Mouse (Mus musculus) liver, embryonic 15.5 days (tissue): ENCODE data around the gene Setd6. TPM values are rescaled to one million over a fixed set of nuclear protein-coding genes. Genes with fewer than 3 reads are reported as not detected.

Source experiments
- ATAC-seq: fragments of 200-750 bp; cut with Nextera tagmentation; 2 replicates; pipeline ENCODE4 v1.8.0; 2017; ENCODE audit warnings: moderate number of reproducible peaks, mild to moderate bottlenecking, moderate library complexity; ENCODE audit not compliant: insufficient read depth
- H3K27ac ChIP-seq: fragments of 300-500 bp; sonication (generic); replicated peaks from 2 replicates; pipeline ENCODE4 v1.5.1; 2015; ENCODE audit warnings: mild to moderate bottlenecking, inconsistent platforms
- H3K27me3 ChIP-seq: fragments of 300-500 bp; sonication (generic); 2 replicates; pipeline ENCODE4 v1.6.1; 2015; ENCODE audit warnings: mild to moderate bottlenecking, inconsistent platforms
- H3K36me3 ChIP-seq: fragments of 300-500 bp; sonication (generic); replicated peaks from 2 replicates; pipeline ENCODE4 v1.6.1; 2015; ENCODE audit warnings: moderate library complexity, mild to moderate bottlenecking, inconsistent platforms
- H3K4me1 ChIP-seq: fragments of 300-500 bp; sonication (generic); replicated peaks from 2 replicates; pipeline ENCODE4 v1.6.1; 2015; ENCODE audit warnings: inconsistent platforms
- H3K4me2 ChIP-seq: fragments of 300-500 bp; sonication (generic); 2 replicates; pipeline ENCODE4 v1.6.1; 2015; ENCODE audit warnings: moderate library complexity, mild to moderate bottlenecking, inconsistent platforms
- H3K4me3 ChIP-seq: fragments of 300-500 bp; sonication (generic); replicated peaks from 2 replicates; pipeline ENCODE4 v1.5.1; 2015; ENCODE audit warnings: mild to moderate bottlenecking, inconsistent platforms
- H3K9ac ChIP-seq: fragments of 300-500 bp; sonication (generic); 2 replicates; pipeline ENCODE4 v1.6.1; 2015; ENCODE audit warnings: moderate library complexity, mild to moderate bottlenecking, inconsistent platforms
- H3K9me3 ChIP-seq: fragments of 300-500 bp; sonication (generic); replicated peaks from 2 replicates; pipeline ENCODE4 v1.6.1; 2016; ENCODE audit warnings: inconsistent platforms
- WGBS: fragments of 180-500 bp; shearing (Covaris S2); methylation state at CpG from one replicate; pipeline ENCODE4 v1.1.7; 2015; ENCODE audit warnings: mixed read lengths; ENCODE audit not compliant: insufficient replicate concordance; 5-methylcytosine and 5-hydroxymethylcytosine counted together
- polyA plus RNA-seq: library from polyadenylated mRNA; unstranded; fragments of >200 nt; fragmentation: Nextera tagmentation; extraction: Ambion mirVana; gene quantifications from 2 replicates; pipeline ENCODE4 v1.2.1, GENCODE M21; 2015

The Setd6 gene
- polyA plus RNA-seq, 1 experiment from 2014 or later: 16.5 TPM

DNA sequence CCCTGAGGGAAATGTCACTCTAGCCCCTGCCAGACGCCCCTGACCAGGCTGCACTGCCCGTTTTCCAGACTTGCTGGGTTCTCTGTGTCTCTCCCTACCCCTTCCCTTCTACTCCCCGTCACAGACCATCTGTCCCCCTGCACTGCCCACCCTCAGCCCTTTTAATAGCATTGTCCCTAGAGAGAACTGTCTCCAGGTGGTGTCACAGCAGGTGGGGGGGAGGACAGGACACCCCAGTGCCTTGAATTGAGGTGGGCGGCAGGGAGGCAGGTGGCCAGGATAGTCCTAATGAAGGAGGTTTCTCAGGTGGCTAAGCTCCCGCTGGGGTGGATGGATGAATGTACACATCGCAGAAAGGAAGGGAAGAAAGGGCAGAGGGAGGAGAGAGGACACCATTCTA lies 21.1 kb upstream of the Setd6 start:
- ATAC-seq: no peak
- Histone ChIP-seq H3K27me3 (peaks cover 75% of the 10 kb centered on the region), H3K27ac (no peak overlapping the region), H3K4me2 (no peak overlapping the region), H3K9me3 (no peaks in the 10 kb centered on the region), H3K4me1 (no peaks in the 10 kb centered on the region), H3K9ac (no peak overlapping the region), H3K4me3 (no peak overlapping the region), H3K36me3 (no peaks in the 10 kb centered on the region)
- WGBS: 23% methylated on average over 6 of the region's 6 CpGs

DNA sequence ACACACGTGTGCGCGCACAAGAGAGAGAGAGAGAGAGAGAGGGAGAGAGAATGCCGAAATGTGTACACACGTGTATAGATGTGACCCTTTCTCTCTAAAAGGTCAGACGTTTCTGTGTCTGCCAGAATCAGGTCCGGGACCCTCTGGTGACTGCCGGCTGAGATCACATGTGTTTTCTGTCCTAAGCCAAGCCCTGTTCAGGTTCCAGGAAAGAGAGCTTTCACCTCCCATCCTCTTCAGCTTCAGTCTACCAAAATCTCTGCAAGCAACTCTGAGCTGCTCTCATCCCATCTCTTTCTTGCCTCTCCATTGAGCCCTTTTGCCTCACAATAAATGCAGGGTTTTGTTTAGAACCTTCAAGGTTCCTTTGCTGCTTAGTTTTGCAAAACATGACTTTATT lies 19.0 kb upstream of the Setd6 start:
- Histone ChIP-seq H3K9me3 (no peaks in the 10 kb centered on the region), H3K27ac (no peak overlapping the region), H3K4me2 (no peak overlapping the region), H3K4me1 (no peaks in the 10 kb centered on the region), H3K27me3 (peaks cover 83% of the 10 kb centered on the region), H3K4me3 (no peak overlapping the region), H3K36me3 (no peaks in the 10 kb centered on the region), H3K9ac (no peak overlapping the region)
- ATAC-seq: no peak
- WGBS: 67% methylated on average over 8 of the region's 8 CpGs

DNA sequence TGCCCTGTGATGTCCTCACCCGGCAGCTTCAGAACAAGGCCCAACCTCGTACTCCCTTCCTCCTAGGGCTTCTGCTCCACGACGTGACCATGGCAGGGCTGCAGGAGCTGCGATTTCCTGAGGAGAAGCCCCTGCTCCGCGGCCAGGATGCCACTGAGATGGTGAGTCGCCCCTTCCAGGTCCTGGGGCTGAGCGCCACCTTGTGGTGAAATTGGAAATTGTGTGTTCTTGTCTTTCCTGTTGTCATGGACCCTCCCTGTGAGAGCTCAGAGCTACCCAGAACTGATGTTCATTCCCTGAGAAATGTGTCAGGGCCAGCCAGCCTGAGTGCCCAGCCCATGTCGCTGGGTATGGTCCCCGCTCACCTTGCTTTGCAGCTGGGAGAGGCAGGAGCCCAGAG lies 18.6 kb upstream of the Setd6 start:
- no peaks in the 10 kb centered on the region for H3K36me3 ChIP-seq
- H3K9me3 ChIP-seq: no peaks in the 10 kb centered on the region
- H3K9ac ChIP-seq: no peak overlapping the region
- ATAC-seq: no peak
- H3K4me1 ChIP-seq: no peaks in the 10 kb centered on the region
- WGBS: 1% methylated on average over 11 of the region's 11 CpGs
- no peak overlapping the region for H3K27ac ChIP-seq
- H3K27me3 ChIP-seq: peaks cover 87% of the 10 kb centered on the region
- H3K4me3 ChIP-seq: no peak overlapping the region
- H3K4me2 ChIP-seq: no peak overlapping the region

DNA sequence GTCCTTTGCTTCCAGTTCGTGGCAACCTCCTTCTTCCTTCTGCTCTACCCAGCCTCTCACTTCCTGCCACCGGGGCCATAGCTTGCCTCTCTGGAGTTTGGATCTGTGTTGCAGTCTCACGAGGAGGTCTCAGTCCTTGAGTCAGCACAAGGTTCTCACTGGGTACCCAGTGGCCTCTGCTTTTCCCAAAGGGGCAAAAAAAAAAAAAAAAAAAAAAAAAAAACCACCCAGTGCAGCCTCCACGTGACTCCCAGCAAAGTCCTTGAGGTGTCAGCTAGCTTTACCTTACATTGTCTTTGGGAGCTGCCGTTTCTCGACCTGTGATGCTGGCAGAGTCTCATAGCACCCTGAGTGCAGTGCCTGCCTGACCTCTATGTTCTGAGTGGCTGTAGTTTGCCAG lies 17.5 kb upstream of the Setd6 start:
- 19% methylated on average over 6 of the region's 6 CpGs for WGBS
- Histone ChIP-seq H3K4me1 (peaks cover 9% of the 10 kb centered on the region), H3K27ac (no peak overlapping the region), H3K9me3 (no peaks in the 10 kb centered on the region), H3K36me3 (no peaks in the 10 kb centered on the region), H3K9ac (no peak overlapping the region), H3K27me3 (peaks cover 94% of the 10 kb centered on the region), H3K4me2 (no peak overlapping the region), H3K4me3 (no peak overlapping the region)
- ATAC-seq: no peak

DNA sequence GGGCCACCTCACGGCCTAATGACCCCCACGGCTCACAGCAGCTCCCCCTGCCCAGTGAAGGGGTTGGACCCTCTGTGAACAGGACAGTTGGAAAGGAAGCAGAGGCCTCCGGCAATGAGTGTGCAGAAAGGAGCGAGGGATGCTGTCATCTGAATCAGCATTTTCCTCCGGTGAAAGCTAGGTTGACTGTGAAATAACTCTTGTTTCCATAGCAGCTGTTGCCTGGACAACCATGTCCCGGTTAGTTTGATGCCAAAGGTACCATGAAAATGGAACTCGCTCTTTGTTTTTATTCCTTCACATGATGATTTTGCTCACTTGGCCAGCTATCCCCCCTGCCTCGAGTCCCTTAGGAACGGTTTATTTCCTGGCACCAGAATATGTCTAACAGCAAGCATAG lies 15.4 kb upstream of the Setd6 start:
- H3K4me2 ChIP-seq: no peak overlapping the region
- no peaks in the 10 kb centered on the region for H3K36me3 ChIP-seq
- H3K9ac ChIP-seq: no peak overlapping the region
- no peaks in the 10 kb centered on the region for H3K9me3 ChIP-seq
- H3K27ac ChIP-seq: no peak overlapping the region
- WGBS: 51% methylated on average over 9 of the region's 9 CpGs
- no peak for ATAC-seq
- H3K27me3 ChIP-seq: peaks cover 79% of the 10 kb centered on the region
- H3K4me3 ChIP-seq: no peak overlapping the region
- peaks cover 19% of the 10 kb centered on the region for H3K4me1 ChIP-seq

DNA sequence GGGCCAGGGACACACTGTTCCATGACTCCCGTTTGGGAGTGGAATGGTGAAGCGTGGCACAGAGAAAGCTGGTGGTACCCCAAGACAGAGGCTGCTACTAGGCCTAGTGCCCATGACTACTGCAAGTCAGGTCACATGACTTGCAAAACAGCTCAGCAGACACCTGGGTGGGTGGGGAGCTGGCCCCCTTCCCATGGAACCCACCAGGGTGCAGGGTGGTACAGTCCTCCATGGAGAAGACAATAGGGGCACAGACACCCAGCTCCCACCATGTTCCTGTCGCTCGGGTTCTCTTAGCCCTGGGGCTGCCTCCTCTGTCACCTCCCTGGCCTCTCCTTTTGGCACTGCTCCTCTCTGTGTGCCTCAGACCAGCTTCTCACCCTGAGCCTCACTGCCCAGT lies 13.9 kb upstream of the Setd6 start:
- Histone ChIP-seq H3K27ac (no peak overlapping the region), H3K4me1 (peaks cover 19% of the 10 kb centered on the region), H3K4me2 (no peak overlapping the region), H3K9ac (no peak overlapping the region), H3K36me3 (no peaks in the 10 kb centered on the region), H3K9me3 (no peaks in the 10 kb centered on the region), H3K4me3 (no peak overlapping the region), H3K27me3 (peaks cover 69% of the 10 kb centered on the region)
- WGBS: 78% methylated on average over 4 of the region's 4 CpGs
- ATAC-seq: no peak

DNA sequence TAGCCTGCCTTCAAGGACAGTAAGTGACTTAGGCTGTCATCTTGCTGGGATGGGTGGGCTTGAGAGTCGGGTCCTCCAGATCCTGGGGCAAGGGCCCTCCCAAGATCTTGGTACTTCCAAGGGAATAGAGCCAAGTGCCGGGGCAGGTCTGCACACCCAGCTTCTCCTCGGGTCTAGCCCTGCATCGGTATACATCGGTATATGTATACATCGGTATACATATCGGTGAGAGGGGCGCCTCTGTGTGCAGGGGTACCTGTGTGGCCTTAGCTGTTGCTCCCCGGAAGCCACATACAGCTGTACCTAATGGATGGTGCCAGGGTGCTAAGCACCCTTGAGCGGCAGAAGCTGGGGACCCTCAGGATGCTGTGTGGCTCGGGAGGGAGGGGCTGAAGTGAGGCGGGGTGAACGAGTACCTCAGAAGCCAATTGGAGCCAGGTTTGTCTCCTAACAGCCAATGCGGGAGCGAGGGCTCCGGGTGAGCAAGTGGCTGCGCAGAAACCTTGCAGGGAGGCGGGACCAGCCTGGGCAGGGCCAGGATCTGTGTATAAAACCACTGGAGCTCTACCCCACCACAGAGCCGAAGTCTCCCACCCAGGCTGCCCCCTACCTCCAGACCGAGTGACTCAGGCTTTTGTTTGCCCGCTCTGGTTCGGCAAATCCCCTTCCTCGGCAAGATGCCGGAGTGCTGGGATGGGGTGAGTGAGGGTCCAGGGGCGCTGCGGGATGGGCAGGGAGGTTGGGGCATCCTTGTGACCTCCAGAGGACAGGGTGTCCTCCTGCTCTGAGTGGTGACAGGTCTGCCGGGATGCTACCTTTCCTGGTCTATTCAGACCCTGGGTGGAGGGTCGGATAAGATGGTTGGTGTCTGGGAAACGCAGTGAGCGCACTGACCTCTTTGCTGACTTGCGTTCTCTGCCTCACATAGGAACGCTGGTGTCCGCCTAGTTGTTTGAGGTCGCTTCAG lies 12.9 kb upstream of the Setd6 start:
- Histone ChIP-seq H3K9ac (peak overlapping the region; percentile 16; the same call in 1 of the 2 replicates), H3K36me3 (no peaks in the 10 kb centered on the region), H3K4me3 (peak overlapping the region; percentile 52), H3K4me2 (peak overlapping the region; percentile 81), H3K9me3 (no peaks in the 10 kb centered on the region), H3K27ac (no peak overlapping the region; the same call in 1 of the 2 replicates), H3K27me3 (peaks cover 65% of the 10 kb centered on the region), H3K4me1 (peaks cover 19% of the 10 kb centered on the region)
- peak; percentile 71 for ATAC-seq
- WGBS: 4% methylated on average over 34 of the region's 34 CpGs

DNA sequence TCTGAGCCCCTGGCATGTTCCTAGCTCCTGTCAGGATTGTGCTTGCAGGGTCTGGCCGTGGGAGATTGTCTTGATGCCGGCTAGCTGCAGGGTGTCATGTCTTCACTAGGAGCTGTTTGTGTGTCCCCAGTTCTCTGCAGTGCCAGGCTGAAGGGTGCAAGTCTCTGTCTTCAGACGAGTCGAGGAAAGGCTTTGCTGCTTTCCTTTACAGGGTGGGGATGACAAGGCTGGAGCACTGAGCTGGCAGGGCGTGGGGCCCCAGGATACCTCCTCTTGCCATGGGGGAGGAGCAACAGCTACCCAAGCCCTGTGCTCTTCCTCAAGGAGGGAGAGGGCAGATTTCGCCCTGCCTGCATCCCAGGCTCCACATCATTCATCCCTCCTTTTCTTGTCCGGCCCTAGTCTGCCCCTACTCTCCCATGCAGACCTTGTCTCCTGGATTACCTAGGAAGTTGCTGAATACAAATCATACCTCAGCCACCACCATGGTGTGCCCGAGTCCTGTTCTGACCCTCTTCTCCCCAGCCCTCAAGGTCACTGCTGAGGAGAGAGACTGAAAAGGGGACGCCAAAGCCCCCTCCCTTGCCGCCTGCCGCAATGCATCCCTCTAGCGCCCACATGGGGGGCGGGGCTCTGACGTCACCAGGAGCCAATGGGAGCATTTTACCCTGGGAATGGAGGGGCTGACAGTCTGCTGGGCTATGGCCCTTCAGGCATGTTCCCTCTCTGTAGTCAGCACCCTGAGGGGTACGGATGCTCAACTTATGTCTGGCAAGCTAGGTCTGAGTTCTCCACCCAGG lies 12.0 kb upstream of the Setd6 start:
- Histone ChIP-seq H3K9ac (peak overlapping the region; percentile 16; the same call in 1 of the 2 replicates), H3K27ac (no peak overlapping the region; the same call in 1 of the 2 replicates), H3K9me3 (no peaks in the 10 kb centered on the region), H3K4me2 (peak overlapping the region; percentile 81), H3K4me3 (peak overlapping the region; percentile 52), H3K4me1 (peaks cover 19% of the 10 kb centered on the region), H3K36me3 (no peaks in the 10 kb centered on the region), H3K27me3 (peaks cover 62% of the 10 kb centered on the region)
- ATAC-seq: no peak
- WGBS: 7% methylated on average over 15 of the region's 15 CpGs

DNA sequence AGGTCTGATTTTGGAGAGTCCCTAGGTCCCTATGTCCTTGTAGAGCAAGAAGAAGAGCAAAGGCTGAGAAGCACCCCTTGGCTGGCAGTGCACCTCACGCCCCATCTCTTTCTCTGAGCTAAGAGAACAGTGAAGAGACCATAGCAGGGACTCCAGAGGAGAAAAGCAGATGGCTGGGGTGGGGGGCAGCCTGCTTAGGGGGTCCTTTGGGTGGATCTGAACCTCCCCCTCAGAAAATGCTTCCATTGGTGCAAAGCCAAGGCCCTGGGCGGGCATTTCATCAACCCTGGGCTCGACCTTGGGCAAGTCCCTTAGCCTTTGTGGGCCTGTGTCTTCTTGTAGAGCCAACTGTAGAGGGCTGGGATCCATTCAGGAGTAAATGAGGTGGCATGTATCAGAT lies 11.1 kb upstream of the Setd6 start:
- Histone ChIP-seq H3K4me2 (no peak overlapping the region), H3K4me3 (no peak overlapping the region)
- 60% methylated on average over 3 of the region's 3 CpGs for WGBS

DNA sequence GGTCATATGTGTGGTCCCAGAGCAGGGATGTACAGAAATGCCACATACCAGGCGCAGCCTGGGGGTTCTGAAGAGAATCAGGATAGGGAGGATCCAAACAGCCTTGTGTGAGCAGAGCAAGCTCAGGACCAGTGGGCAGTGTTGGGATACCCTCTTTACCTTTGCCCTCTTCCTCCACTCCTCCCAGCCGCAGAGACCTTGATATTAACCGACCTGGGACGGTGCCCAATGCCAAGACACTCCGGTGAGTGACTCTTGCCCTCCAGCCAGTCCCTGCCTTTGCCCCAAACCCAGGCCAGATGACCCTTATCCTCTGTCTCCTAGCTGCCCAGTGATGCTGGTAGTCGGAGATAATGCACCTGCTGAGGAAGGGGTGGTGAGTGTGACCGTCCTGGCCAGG lies 6.1 kb upstream of the Setd6 start:
- Histone ChIP-seq H3K4me3 (no peak overlapping the region), H3K9me3 (no peaks in the 10 kb centered on the region), H3K27me3 (peaks cover 19% of the 10 kb centered on the region; the same call in 1 of the 2 replicates), H3K36me3 (no peaks in the 10 kb centered on the region), H3K27ac (no peak overlapping the region), H3K4me1 (peaks cover 24% of the 10 kb centered on the region), H3K4me2 (no peak overlapping the region), H3K9ac (no peak overlapping the region)
- no peak for ATAC-seq
- WGBS: 69% methylated on average over 7 of the region's 7 CpGs

More for the DNA sequence above, 11.1 kb upstream of the Setd6 start:
- Histone ChIP-seq H3K36me3 (no peaks in the 10 kb centered on the region), H3K27me3 (peaks cover 56% of the 10 kb centered on the region), H3K9ac (no peak overlapping the region), H3K9me3 (no peaks in the 10 kb centered on the region), H3K27ac (no peak overlapping the region), H3K4me1 (peaks cover 19% of the 10 kb centered on the region)
- ATAC-seq: no peak

DNA sequence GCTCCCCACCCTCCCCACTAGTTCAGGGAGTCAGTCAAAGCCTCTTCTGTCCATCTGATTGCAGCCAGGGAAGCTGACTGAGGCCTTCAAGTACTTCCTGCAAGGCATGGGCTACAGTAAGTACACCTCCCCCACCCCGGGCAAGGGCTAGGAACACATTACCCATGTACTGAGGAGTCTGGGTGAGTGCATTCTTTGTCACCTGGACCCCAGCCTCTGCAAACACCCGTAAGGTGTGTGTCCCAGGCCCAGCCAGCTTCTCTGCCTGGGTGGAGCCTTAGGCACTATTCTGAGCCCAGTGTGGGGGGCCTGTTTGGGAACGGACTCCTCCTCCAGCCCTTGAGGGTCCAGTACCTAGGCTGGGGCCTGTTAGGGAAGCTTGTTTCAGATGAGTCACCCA lies 4.7 kb upstream of the Setd6 start:
- Histone ChIP-seq H3K4me3 (no peak overlapping the region), H3K36me3 (no peaks in the 10 kb centered on the region), H3K4me2 (no peak overlapping the region), H3K27me3 (peaks cover 19% of the 10 kb centered on the region; the same call in 1 of the 2 replicates), H3K27ac (no peak overlapping the region), H3K9me3 (no peaks in the 10 kb centered on the region), H3K9ac (no peak overlapping the region), H3K4me1 (peaks cover 37% of the 10 kb centered on the region)
- WGBS: 52% methylated on average over 3 of the region's 3 CpGs
- ATAC-seq: no peak
